ENCODE assay signal across 8 mouse cellular contexts in the genomic region with DNA sequence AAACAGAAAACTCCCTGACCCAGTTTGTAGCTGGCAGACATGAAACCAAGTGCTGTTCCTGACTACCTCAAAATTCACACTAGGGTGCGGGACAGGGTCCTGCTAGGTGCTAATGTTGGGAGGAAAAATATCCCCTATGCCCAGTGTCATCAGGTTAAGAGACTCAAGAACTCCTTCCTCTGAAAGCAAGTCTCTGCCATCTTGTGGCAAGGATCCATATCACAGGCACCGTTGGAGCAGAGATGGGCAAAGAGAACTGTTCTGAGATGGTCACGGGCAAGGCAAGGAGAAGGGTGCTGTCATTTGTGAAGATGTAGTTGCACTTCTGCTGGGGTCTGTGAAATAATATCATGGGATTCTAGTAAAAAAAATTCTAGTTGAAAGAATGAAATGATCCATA. TPM values are rescaled to one million over a fixed set of nuclear protein-coding genes. Genes with fewer than 3 reads are reported as not detected.
DNase-seq lines count a peak whose midpoint lies in the region; ATAC-seq and TF ChIP-seq lines count a peak whose summit lies in the region.

No protein-coding gene starts in this region.

- no peaks in the 10 kb centered on the region for H3K4me1 ChIP-seq in heart, embryonic 11.5 days (ENCODE audit: control insufficient read depth, insufficient read depth, low read length)
- H3K4me1 ChIP-seq in MEL (ENCODE audit: control insufficient read depth in 1 of 2, insufficient read depth in 2 of 2, low read length in 2 of 2) = no peaks in the 10 kb centered on the region

- intact Hi-C loops in heart, postnatal 10 days (cut with DNase I) = loop anchor here (1.0 to 2.0 kb wide), 2 partner anchors 45 to 128 kb away; a partner anchor contains a TSS
- intact Hi-C loops in heart, postnatal 14 days (cut with DNase I) = loop anchor here (1.0 kb wide), 1 partner anchor 128 kb away; no protein-coding TSS in a partner anchor

- no peak for TF ChIP-seq POLR2A in MEL (IDR thresholded peaks at IDR 0.05; ENCODE audit: control insufficient read depth in 1 of 2, insufficient read depth in 1 of 2, low read depth in 1 of 2, low read length in 2 of 2, poor library complexity in 1 of 2)

- no peak overlapping the region for H3K4me2 ChIP-seq in heart, embryonic 11.5 days

- H3K79me2 ChIP-seq in MEL (ENCODE audit: control insufficient read depth, insufficient read depth, low read length, poor library complexity) = no peaks in the 10 kb centered on the region

- DNase-seq in heart, postnatal 10 days = peak; percentile 39 to 64
- peak; percentile 5 for DNase-seq in MEL (ENCODE audit: low read depth, low spot score)
- DNase-seq in brain, adult 2 months (ENCODE audit: low read depth, low spot score) = peak; percentile 84
- DNase-seq in heart, postnatal 14 days = peak; percentile 18 to 51
- DNase-seq in layer of hippocampus, postnatal 25 days (ENCODE audit: extremely low spot score in 1 of 2, low spot score in 1 of 2) = peak; percentile 16 to 49

- H3K27ac ChIP-seq in heart, embryonic 11.5 days (ENCODE audit: low read depth, low read length) = no peak overlapping the region
- H3K27ac ChIP-seq in MEL (ENCODE audit: control insufficient read depth, low read depth, low read length) = no peak overlapping the region

- peak; percentile 28 for TF ChIP-seq RAD21 in MEL (IDR thresholded peaks at IDR 0.05; ENCODE audit: low read depth, low read length)

- WGBS in heart, embryonic 11.5 days (ENCODE audit: insufficient replicate concordance) = 43% methylated on average over 3 of the region's 3 CpGs

- TF ChIP-seq EP300 in MEL (IDR thresholded peaks at IDR 0.05; ENCODE audit: low read depth in 1 of 2, low read length in 2 of 2) = no peak

- H3K9me3 ChIP-seq in heart, embryonic 11.5 days (replicated peaks; ENCODE audit: control insufficient read depth, low read length) = no peaks in the 10 kb centered on the region
- no peaks in the 10 kb centered on the region for H3K9me3 ChIP-seq in MEL (replicated peaks; ENCODE audit: insufficient read depth, low read length)

- no peak overlapping the region for H3K9ac ChIP-seq in heart, embryonic 11.5 days (ENCODE audit: low read depth, low read length)
- no peak overlapping the region for H3K9ac ChIP-seq in MEL (ENCODE audit: control insufficient read depth, low read depth, low read length, poor library complexity, severe bottlenecking)

- no peak for ATAC-seq in heart, embryonic 11.5 days (replicated peaks; ENCODE audit: insufficient number of reproducible peaks, low FRiP score, low TSS enrichment)
- ATAC-seq in neutrophil, adult 5-6 weeks (ENCODE audit: extremely low read depth, insufficient number of reproducible peaks, low FRiP score, poor library complexity, severe bottlenecking) = peak; percentile 81
- no peak for ATAC-seq in megakaryocyte-erythroid progenitor cell, adult 5-6 weeks (replicated peaks; ENCODE audit: low FRiP score, low TSS enrichment, poor library complexity, severe bottlenecking)

- no peaks in the 10 kb centered on the region for H3K27me3 ChIP-seq in heart, embryonic 11.5 days (ENCODE audit: control insufficient read depth, insufficient read depth, low read length)
- H3K27me3 ChIP-seq in MEL (ENCODE audit: control insufficient read depth in 1 of 2, insufficient read depth in 2 of 2, low read length in 2 of 2) = no peaks in the 10 kb centered on the region; a peak in 1 of 4 replicates

- TF ChIP-seq CTCF in MEL (IDR thresholded peaks at IDR 0.05 in 2 of 3, conservative IDR thresholded peaks at IDR 0.05 in 1 of 3; ENCODE audit: control insufficient read depth in 1 of 3, insufficient read depth in 1 of 3, low read depth in 2 of 3, low read length in 3 of 3, poor library complexity in 1 of 3, severe bottlenecking in 1 of 3) = peak in 2 of 3 experiments; percentile 11 to 48; a peak in 2 of 6 replicates

- no peak overlapping the region for H3K4me3 ChIP-seq in heart, embryonic 11.5 days (ENCODE audit: low read depth, low read length)
- H3K4me3 ChIP-seq in MEL (ENCODE audit: control insufficient read depth in 1 of 2, insufficient read depth in 1 of 2, low read depth in 2 of 2, low read length in 2 of 2) = no peak overlapping the region

- no peaks in the 10 kb centered on the region for H3K36me3 ChIP-seq in heart, embryonic 11.5 days (ENCODE audit: control insufficient read depth, insufficient read depth, low read length)
- H3K36me3 ChIP-seq in MEL (ENCODE audit: control insufficient read depth in 1 of 2, insufficient read depth in 2 of 2, low read length in 2 of 2) = no peaks in the 10 kb centered on the region

TF ChIP-seq in MEL, 35 proteins besides CTCF, POLR2A, EP300 and RAD21:
- TF ChIP-seq GABPA (IDR thresholded peaks at IDR 0.05; ENCODE audit: low read depth, low read length) (no peak), SMC3 (IDR thresholded peaks at IDR 0.05; ENCODE audit: low read depth, low read length) (peak; percentile 53), MYB (IDR thresholded peaks at IDR 0.05; ENCODE audit: low read depth, low read length) (no peak), TCF12 (IDR thresholded peaks at IDR 0.05; ENCODE audit: low read depth, low read length) (no peak)

RNA-seq across cellular contexts. Expression of a gene that starts 44.9 kb away (rescaled TPM):
- 10 to 100 TPM; 14.8 to 18.3 TPM for total RNA-seq in heart, postnatal 10 days (2021)
- polyA plus RNA-seq in heart, embryonic 11.5 days (2014; fragmentation: Nextera tagmentation; extraction: Ambion mirVana) = 5.9 and 6.8 TPM in 2 replicates
- total RNA-seq in MEL (2012; rRNA removed) = 2.1 and 2.4 TPM in 2 replicates
- 1 to 10 TPM in 1 of 2 experiments, not detected in 1; 3.2 TPM for polyA plus RNA-seq in MEL (2012; ENCODE audit: insufficient read depth in 1 of 2, insufficient read length in 2 of 2, low read depth in 1 of 2, low replicate concordance in 2 of 2, missing spikeins in 1 of 2)
- 10 to 100 TPM; 14.8 to 15.6 TPM for total RNA-seq in heart, postnatal 14 days (2021)
- total RNA-seq in layer of hippocampus, postnatal 25 days (2021) = 100 to 1,000 TPM; 119 to 125 TPM
- total RNA-seq in neutrophil, adult 5-6 weeks (2017) = 12.7 and 13.0 TPM in 2 replicates
- 3.7 and 8.4 TPM in 2 replicates for total RNA-seq in megakaryocyte-erythroid progenitor cell, adult 5-6 weeks (2014; fragmentation: Nextera tagmentation)
- 4.1 and 4.7 TPM in 2 replicates for total RNA-seq in megakaryocyte-erythroid progenitor cell, adult 5-6 weeks (2017)

Comparison
In these comparisons a context has a peak if more than half of its experiments do, and no peak if none do; other contexts are left out.
1. DNase-seq: peak in every context shown above with its lines; median percentile 84 in brain, adult 2 months; 52 in heart, postnatal 10 days; 34 in heart, postnatal 14 days; 32 in layer of hippocampus, postnatal 25 days; 5 in MEL.